Mouse (Mus musculus) forebrain, embryonic 14.5 days (tissue): ENCODE data around the gene 1810009A15Rik. TPM values are rescaled to one million over a fixed set of nuclear protein-coding genes. Genes with fewer than 3 reads are reported as not detected.

ENCODE experiments used
- microRNA-seq: library from miRNA; unstranded; fragments of <30 nt; microRNA quantifications from one replicate; pipeline ENCODE4, GENCODE M21; 2016
- polyA plus RNA-seq: library from polyadenylated mRNA; unstranded; fragments of >200 nt; fragmentation: Nextera tagmentation; extraction: Ambion mirVana; gene quantifications from 2 replicates; pipeline ENCODE4 v1.2.1, GENCODE M21; 2014

The 1810009A15Rik gene
- polyA plus RNA-seq, 1 experiment from 2014 or later: 77.6 TPM

Small RNA genes within 50 kb of the gene (microRNA-seq; reads per million reads assigned to microRNA genes)
- 0.40 reads per million for gene Mir5136

Other genes starting within 250 kb of the 1810009A15Rik start
- 1.7 and 3.1 TPM in 2 replicates for gene Chrm1, start 225.1 kb upstream of the 1810009A15Rik start, polyA plus RNA-seq
- 179 and 200 TPM in 2 replicates for gene Slc3a2, start 165.5 kb upstream of the 1810009A15Rik start, polyA plus RNA-seq
- 109 and 111 TPM in 2 replicates for gene Wdr74, start 153.0 kb upstream of the 1810009A15Rik start, polyA plus RNA-seq
- 0.77 and 1.1 TPM in 2 replicates for gene 1700092M07Rik, start 148.1 kb upstream of the 1810009A15Rik start, polyA plus RNA-seq
- 104 and 105 TPM in 2 replicates for gene Stx5a, start 147.4 kb upstream of the 1810009A15Rik start, polyA plus RNA-seq
- 162 and 178 TPM in 2 replicates for gene Nxf1, start 131.8 kb upstream of the 1810009A15Rik start, polyA plus RNA-seq
- gene Tmem223, start 117.9 kb upstream of the 1810009A15Rik start, polyA plus RNA-seq: 273 and 345 TPM in 2 replicates
- 30.8 and 41.4 TPM in 2 replicates for gene Tmem179b, start 114.4 kb upstream of the 1810009A15Rik start, polyA plus RNA-seq
- gene Taf6l, start 102.4 kb upstream of the 1810009A15Rik start, polyA plus RNA-seq: 18.3 and 19.7 TPM in 2 replicates
- 171 and 189 TPM in 2 replicates for gene Polr2g, start 90.3 kb upstream of the 1810009A15Rik start, polyA plus RNA-seq
- gene Zbtb3, start 86.3 kb upstream of the 1810009A15Rik start, polyA plus RNA-seq: 9.0 and 9.7 TPM in 2 replicates
- gene Ttc9c, start 69.5 kb upstream of the 1810009A15Rik start, polyA plus RNA-seq: 50.7 and 65.3 TPM in 2 replicates
- 7.2 and 7.4 TPM in 2 replicates for gene Hnrnpul2, start 68.8 kb upstream of the 1810009A15Rik start, polyA plus RNA-seq
- gene AC129217.1, start 59.1 kb upstream of the 1810009A15Rik start, polyA plus RNA-seq: not detected in 2 replicates
- gene Bscl2, start 51.4 kb upstream of the 1810009A15Rik start, polyA plus RNA-seq: 66.0 and 77.8 TPM in 2 replicates
- gene Gng3, start 49.7 kb upstream of the 1810009A15Rik start, polyA plus RNA-seq: 346 and 353 TPM in 2 replicates
- 0.15 and 0.29 TPM in 2 replicates for gene Lrrn4cl, start 38.1 kb upstream of the 1810009A15Rik start, polyA plus RNA-seq
- gene Ubxn1, start 17.4 kb upstream of the 1810009A15Rik start, polyA plus RNA-seq: 173 and 184 TPM in 2 replicates
- 57.0 and 66.4 TPM in 2 replicates for gene Uqcc3, start 7.9 kb upstream of the 1810009A15Rik start, polyA plus RNA-seq
- 44.2 and 59.1 TPM in 2 replicates for gene Lbhd1, start 5.1 kb upstream of the 1810009A15Rik start, polyA plus RNA-seq
- gene Gm49403, start 4.9 kb upstream of the 1810009A15Rik start, polyA plus RNA-seq: not detected in 2 replicates
- not detected in 2 replicates for gene Gm49416, start 73 bp downstream of the 1810009A15Rik start, polyA plus RNA-seq
- 25.0 and 32.1 TPM in 2 replicates for gene Ints5, start 4.2 kb downstream of the 1810009A15Rik start, polyA plus RNA-seq
- 73.3 and 78.9 TPM in 2 replicates for gene Ganab, start 9.2 kb downstream of the 1810009A15Rik start, polyA plus RNA-seq
- gene B3gat3, start 31.5 kb downstream of the 1810009A15Rik start, polyA plus RNA-seq: 53.3 and 67.0 TPM in 2 replicates
- 0.93 and 0.99 TPM in 2 replicates for gene Rom1, start 40.5 kb downstream of the 1810009A15Rik start, polyA plus RNA-seq
- 4.1 and 5.4 TPM in 2 replicates for gene Eml3, start 40.7 kb downstream of the 1810009A15Rik start, polyA plus RNA-seq
- 57.1 and 57.4 TPM in 2 replicates for gene Mta2, start 53.0 kb downstream of the 1810009A15Rik start, polyA plus RNA-seq
- 24.2 and 26.4 TPM in 2 replicates for gene Tut1, start 65.0 kb downstream of the 1810009A15Rik start, polyA plus RNA-seq
- 356 and 360 TPM in 2 replicates for gene Eef1g, start 78.2 kb downstream of the 1810009A15Rik start, polyA plus RNA-seq
- gene Ahnak, start 100.4 kb downstream of the 1810009A15Rik start, polyA plus RNA-seq: 2.6 and 4.5 TPM in 2 replicates
- gene Scgb1a1, start 199.1 kb downstream of the 1810009A15Rik start, polyA plus RNA-seq: not detected in 2 replicates
- 24.4 and 38.6 TPM in 2 replicates for gene Asrgl1, start 246.8 kb downstream of the 1810009A15Rik start, polyA plus RNA-seq